Mouse (Mus musculus) liver, embryonic 13.5 days (tissue): Measurements from ENCODE around the gene Asb10. TPM values are rescaled to one million over a fixed set of nuclear protein-coding genes. Genes with fewer than 3 reads are reported as not detected.

ENCODE experiments used
- ATAC-seq: fragments of 200-750 bp; cut with Nextera tagmentation; 2 replicates; pipeline ENCODE4 v1.8.0; 2017; ENCODE audit warnings: low read depth, mild to moderate bottlenecking, moderate number of reproducible peaks, moderate library complexity
- DNase-seq: peaks from one replicate; pipeline ENCODE4 v3.0.0; 2022
- H3K27ac ChIP-seq: fragments of 300-500 bp; sonication (generic); 2 replicates; pipeline ENCODE4 v1.5.1; 2015; ENCODE audit warnings: moderate library complexity, mild to moderate bottlenecking, inconsistent platforms
- H3K27me3 ChIP-seq: fragments of 300-500 bp; sonication (generic); 2 replicates; pipeline ENCODE4 v1.6.1; 2015; ENCODE audit warnings: mild to moderate bottlenecking, inconsistent platforms
- H3K36me3 ChIP-seq: fragments of 300-500 bp; sonication (generic); 2 replicates; pipeline ENCODE4 v1.6.1; 2015; ENCODE audit warnings: mild to moderate bottlenecking, inconsistent platforms
- H3K4me1 ChIP-seq: fragments of 300-500 bp; sonication (generic); replicated peaks from 2 replicates; pipeline ENCODE4 v1.6.1; 2015; ENCODE audit warnings: inconsistent platforms
- H3K4me2 ChIP-seq: fragments of 300-500 bp; sonication (generic); 2 replicates; pipeline ENCODE4 v1.6.1; 2015; ENCODE audit warnings: inconsistent platforms, mild to moderate bottlenecking, moderate library complexity
- H3K4me3 ChIP-seq: fragments of 300-500 bp; sonication (generic); replicated peaks from 2 replicates; pipeline ENCODE4 v1.5.1; 2015; ENCODE audit warnings: mild to moderate bottlenecking, inconsistent platforms
- H3K9ac ChIP-seq: fragments of 300-500 bp; sonication (generic); 2 replicates; pipeline ENCODE4 v1.6.1; 2015; ENCODE audit warnings: mild to moderate bottlenecking, inconsistent platforms
- H3K9me3 ChIP-seq: fragments of 300-500 bp; sonication (generic); replicated peaks from 2 replicates; pipeline ENCODE4 v1.6.1; 2016; ENCODE audit warnings: inconsistent platforms
- whole genome bisulfite sequencing: fragments of 180-500 bp; shearing (Covaris S2); methylation state at CpG from one replicate; pipeline ENCODE4 v1.1.7; 2015; ENCODE audit not compliant: insufficient replicate concordance; 5-methylcytosine and 5-hydroxymethylcytosine counted together
- polyA plus RNA-seq: library from polyadenylated mRNA; unstranded; fragments of >200 nt; fragmentation: Nextera tagmentation; extraction: Ambion mirVana; gene quantifications from 2 replicates; pipeline ENCODE4 v1.2.1, GENCODE M21; 2015

Asb10 gene
- polyA plus RNA-seq, 1 experiment from 2014 or later = 0.15 TPM

DNA sequence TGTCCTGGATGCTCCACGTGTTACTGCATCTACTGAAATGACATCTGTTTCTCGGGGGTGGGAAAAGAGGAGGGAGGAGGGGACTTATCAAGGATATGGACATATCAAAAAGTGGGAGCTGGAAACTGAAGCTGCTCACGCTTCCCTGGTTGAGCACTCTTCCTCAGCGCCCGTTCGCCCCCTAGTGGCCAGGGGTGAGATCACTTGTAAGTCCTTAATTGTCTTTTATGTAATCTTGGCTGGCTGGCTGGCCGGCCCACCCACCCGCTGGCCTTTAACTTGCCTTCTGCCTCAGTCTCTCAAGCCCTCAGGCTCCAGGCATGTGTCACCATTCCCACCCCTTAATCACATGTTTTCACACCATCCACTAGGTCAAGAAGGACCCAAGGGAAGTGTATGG is 54.7 kb downstream of the Asb10 start:
- H3K9me3 ChIP-seq = no peaks in the 10 kb centered on the region
- no peak overlapping the region for H3K4me3 ChIP-seq
- H3K27ac ChIP-seq = no peak overlapping the region
- WGBS = 5% methylated on average over 8 of the region's 8 CpGs
- H3K9ac ChIP-seq = no peak overlapping the region
- no peaks in the 10 kb centered on the region for H3K27me3 ChIP-seq
- DNase-seq = peak; percentile 61
- no peak for ATAC-seq
- peaks cover 78% of the 10 kb centered on the region for H3K36me3 ChIP-seq
- H3K4me1 ChIP-seq = peaks cover 29% of the 10 kb centered on the region
- H3K4me2 ChIP-seq = no peak overlapping the region

GRCm38 (mm10) chr5:24484963-24485362 is 55.8 kb downstream of the Asb10 start:
- ATAC-seq (no peak), DNase-seq (no peak)
- Histone ChIP-seq H3K4me2 (peak overlapping the region; percentile 53), H3K36me3 (peaks cover 78% of the 10 kb centered on the region), H3K27ac (peak overlapping the region; percentile 39; the same call in 1 of the 2 replicates), H3K9ac (peak overlapping the region; percentile 26; the same call in 1 of the 2 replicates), H3K4me1 (peaks cover 33% of the 10 kb centered on the region), H3K27me3 (no peaks in the 10 kb centered on the region), H3K4me3 (peak overlapping the region; percentile 35), H3K9me3 (no peaks in the 10 kb centered on the region)
- 82% methylated on average over 22 of the region's 22 CpGs for WGBS

DNA sequence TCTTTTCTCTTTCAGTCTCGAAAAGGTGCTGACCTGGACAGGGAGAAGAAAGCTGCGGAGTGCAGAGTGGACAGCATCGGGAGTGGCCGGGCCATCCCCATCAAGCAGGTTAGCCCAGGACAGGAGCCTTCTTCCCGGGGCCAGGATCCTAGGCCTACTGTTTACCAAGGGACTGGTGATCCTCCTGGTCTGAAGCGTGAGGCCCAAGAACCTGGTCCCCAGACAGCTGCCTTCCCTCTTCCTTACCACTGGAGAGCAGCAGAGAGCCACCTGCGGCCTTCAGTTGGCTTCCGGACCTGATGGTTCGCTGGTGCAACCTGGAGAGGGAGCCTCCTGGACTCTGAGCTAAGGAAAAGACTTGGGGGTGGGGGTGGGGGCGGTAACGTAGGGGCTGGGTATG is 57.5 kb downstream of the Asb10 start:
- Histone ChIP-seq H3K4me2 (peak overlapping the region; percentile 37), H3K9me3 (no peaks in the 10 kb centered on the region), H3K4me3 (no peak overlapping the region), H3K36me3 (peaks cover 78% of the 10 kb centered on the region), H3K9ac (no peak overlapping the region; the same call in 1 of the 2 replicates), H3K4me1 (peaks cover 37% of the 10 kb centered on the region), H3K27me3 (no peaks in the 10 kb centered on the region), H3K27ac (peak overlapping the region; percentile 70)
- DNase-seq = peak; percentile 31
- 0 out of 2 replicates have a peak, but pooled peaks have one; percentile 6 for ATAC-seq
- WGBS = 48% methylated on average over 11 of the region's 11 CpGs

Other genes with a start within 250 kb of the Asb10 start
- 0.20 and 0.22 TPM in 2 replicates for gene Kcnh2, start 189.4 kb downstream of the Asb10 start, polyA plus RNA-seq
- gene Nos3, start 176.2 kb downstream of the Asb10 start, polyA plus RNA-seq = 2.5 and 2.7 TPM in 2 replicates
- gene Atg9b, start 148.8 kb downstream of the Asb10 start, polyA plus RNA-seq = 0.56 and 0.60 TPM in 2 replicates
- gene Abcb8, start 147.3 kb downstream of the Asb10 start, polyA plus RNA-seq = 30.2 and 30.5 TPM in 2 replicates
- gene Asic3, start 127.6 kb downstream of the Asb10 start, polyA plus RNA-seq = not detected in 2 replicates
- gene Cdk5, start 117.4 kb downstream of the Asb10 start, polyA plus RNA-seq = 10.9 and 11.3 TPM in 2 replicates
- gene Slc4a2, start 117.1 kb downstream of the Asb10 start, polyA plus RNA-seq = 9.0 and 10.8 TPM in 2 replicates
- 56.0 and 59.0 TPM in 2 replicates for gene Fastk, start 95.7 kb downstream of the Asb10 start, polyA plus RNA-seq
- gene Tmub1, start 93.1 kb downstream of the Asb10 start, polyA plus RNA-seq = 5.8 and 7.3 TPM in 2 replicates
- 9.0 and 10.3 TPM in 2 replicates for gene Agap3, start 88.8 kb downstream of the Asb10 start, polyA plus RNA-seq
- 0.02 TPM in 1 of 2 replicates, not detected in the other for gene Gbx1, start 13.8 kb downstream of the Asb10 start, polyA plus RNA-seq
- gene 4931409K22Rik, start 15.8 kb upstream of the Asb10 start, polyA plus RNA-seq = not detected in 2 replicates
- gene Abcf2, start 36.5 kb upstream of the Asb10 start, polyA plus RNA-seq = 72.6 and 81.6 TPM in 2 replicates
- gene Chpf2, start 45.8 kb upstream of the Asb10 start, polyA plus RNA-seq = 11.8 and 12.7 TPM in 2 replicates
- gene Smarcd3, start 83.4 kb upstream of the Asb10 start, polyA plus RNA-seq = 1.9 and 2.2 TPM in 2 replicates
- 12.3 and 15.7 TPM in 2 replicates for gene Nub1, start 144.6 kb upstream of the Asb10 start, polyA plus RNA-seq
- 1.5 and 2.0 TPM in 2 replicates for gene Wdr86, start 189.7 kb upstream of the Asb10 start, polyA plus RNA-seq
- gene Crygn, start 217.0 kb upstream of the Asb10 start, polyA plus RNA-seq = 0.74 TPM in 1 of 2 replicates, not detected in the other